Mouse (Mus musculus) ES-Bruce4 (cell line): ENCODE measurements around the gene Vps8. TPM values are rescaled to one million over a fixed set of nuclear protein-coding genes. Genes with fewer than 3 reads are reported as not detected.

Experiments used
- H3K27ac ChIP-seq: 2 replicates; pipeline ENCODE4 v1.5.1; 2012; ENCODE audit warnings: low read length, inconsistent platforms; ENCODE audit not compliant: insufficient read depth
- H3K27me3 ChIP-seq: 2 replicates; pipeline ENCODE4 v1.6.1; 2012; ENCODE audit warnings: mild to moderate bottlenecking, low read length, inconsistent platforms; ENCODE audit not compliant: control insufficient read depth, poor library complexity, insufficient read depth, severe bottlenecking
- H3K36me3 ChIP-seq: 2 replicates; pipeline ENCODE4 v1.6.1; 2012; ENCODE audit warnings: inconsistent platforms, mild to moderate bottlenecking, low read length, moderate library complexity; ENCODE audit not compliant: control insufficient read depth, poor library complexity, insufficient read depth, severe bottlenecking
- H3K4me1 ChIP-seq: one replicate; pipeline ENCODE4 v1.8.1; 2011; ENCODE audit warnings: low read length; ENCODE audit not compliant: control insufficient read depth, insufficient read depth
- H3K4me3 ChIP-seq: 2 replicates; pipeline ENCODE4 v1.5.1; 2011; ENCODE audit warnings: low read depth, mild to moderate bottlenecking, low read length
- H3K9ac ChIP-seq: 2 replicates; pipeline ENCODE4 v1.6.1; 2012; ENCODE audit warnings: low read depth, mild to moderate bottlenecking, inconsistent platforms; ENCODE audit not compliant: poor library complexity, severe bottlenecking
- H3K9me3 ChIP-seq: replicated peaks from 2 replicates; pipeline ENCODE4 v1.6.1; 2012; ENCODE audit warnings: mild to moderate bottlenecking, low read length, inconsistent platforms; ENCODE audit not compliant: control insufficient read depth, poor library complexity, insufficient read depth, severe bottlenecking
- CTCF ChIP-seq: IDR thresholded peaks from one replicate; pipeline ENCODE4 v1.8.1; 2011; ENCODE audit warnings: low read depth, low read length
- EP300 ChIP-seq: IDR thresholded peaks from 2 replicates; pipeline ENCODE4 v1.6.1; 2011; ENCODE audit warnings: low read depth, low read length; ENCODE audit not compliant: insufficient read depth
- POLR2A ChIP-seq: IDR thresholded peaks from one replicate; pipeline ENCODE4 v1.8.1; 2011; ENCODE audit warnings: low read length; ENCODE audit not compliant: insufficient read depth
- polyA plus RNA-seq: library from polyadenylated mRNA; stranded (reverse); fragments of >200 nt; gene quantifications from 2 replicates; pipeline ENCODE4 v1.2.4, GENCODE M21; 2011; ENCODE audit warnings: low read depth; ENCODE audit not compliant: missing spikeins, insufficient read depth, insufficient read length

The Vps8 gene
- polyA plus RNA-seq, 1 experiment, result 25.4 TPM

- no peaks in the 10 kb centered on the region for H3K9me3 ChIP-seq
- no peaks in the 10 kb centered on the region for H3K36me3 ChIP-seq
- TF ChIP-seq EP300 (no peak), CTCF (no peak), POLR2A (no peak)
- H3K9ac ChIP-seq, result no peak overlapping the region
- H3K4me3 ChIP-seq, result no peak overlapping the region
- no peaks in the 10 kb centered on the region for H3K27me3 ChIP-seq
- no peak overlapping the region for H3K27ac ChIP-seq
- no peaks in the 10 kb centered on the region for H3K4me1 ChIP-seq
Observed at GRCm38 (mm10) chr16:21498984-21499383, 76.1 kb downstream of the Vps8 start.

GRCm38 (mm10) chr16:21499656-21500055, 76.7 kb downstream of the Vps8 start:
- TF ChIP-seq POLR2A, result no peak
- no peak for TF ChIP-seq CTCF
- TF ChIP-seq EP300, result no peak
- H3K9ac ChIP-seq, result no peak overlapping the region
- no peak overlapping the region for H3K27ac ChIP-seq
- H3K4me1 ChIP-seq, result no peaks in the 10 kb centered on the region
- no peaks in the 10 kb centered on the region for H3K27me3 ChIP-seq
- H3K9me3 ChIP-seq, result no peaks in the 10 kb centered on the region
- H3K36me3 ChIP-seq, result no peaks in the 10 kb centered on the region
- no peak overlapping the region for H3K4me3 ChIP-seq

GRCm38 (mm10) chr16:21518833-21519232, 95.9 kb downstream of the Vps8 start:
- no peak overlapping the region for H3K27ac ChIP-seq
- no peaks in the 10 kb centered on the region for H3K9me3 ChIP-seq
- no peak overlapping the region for H3K4me3 ChIP-seq
- H3K4me1 ChIP-seq, result no peaks in the 10 kb centered on the region
- TF ChIP-seq POLR2A, result no peak
- no peak for TF ChIP-seq EP300
- TF ChIP-seq CTCF, result no peak
- H3K27me3 ChIP-seq, result no peaks in the 10 kb centered on the region
- no peaks in the 10 kb centered on the region for H3K36me3 ChIP-seq
- H3K9ac ChIP-seq, result no peak overlapping the region

- H3K27ac ChIP-seq, result no peak overlapping the region
- H3K9me3 ChIP-seq, result no peaks in the 10 kb centered on the region
- H3K36me3 ChIP-seq, result no peaks in the 10 kb centered on the region
- H3K27me3 ChIP-seq, result no peaks in the 10 kb centered on the region
- H3K4me3 ChIP-seq, result no peak overlapping the region
- TF ChIP-seq EP300 (no peak), POLR2A (no peak), CTCF (no peak)
- H3K9ac ChIP-seq, result no peak overlapping the region
- no peaks in the 10 kb centered on the region for H3K4me1 ChIP-seq
Observed at GRCm38 (mm10) chr16:21519785-21520184, 96.9 kb downstream of the Vps8 start.

- H3K27me3 ChIP-seq, result no peaks in the 10 kb centered on the region
- no peak overlapping the region for H3K4me3 ChIP-seq
- no peak overlapping the region for H3K27ac ChIP-seq
- no peaks in the 10 kb centered on the region for H3K9me3 ChIP-seq
- H3K4me1 ChIP-seq, result no peaks in the 10 kb centered on the region
- TF ChIP-seq CTCF (no peak), POLR2A (no peak), EP300 (no peak)
- no peak overlapping the region for H3K9ac ChIP-seq
- no peaks in the 10 kb centered on the region for H3K36me3 ChIP-seq
Observed at GRCm38 (mm10) chr16:21523738-21524137, 100.8 kb downstream of the Vps8 start.

- no peaks in the 10 kb centered on the region for H3K9me3 ChIP-seq
- H3K36me3 ChIP-seq, result no peaks in the 10 kb centered on the region
- H3K9ac ChIP-seq, result no peak overlapping the region
- H3K4me3 ChIP-seq, result no peak overlapping the region
- no peaks in the 10 kb centered on the region for H3K4me1 ChIP-seq
- H3K27ac ChIP-seq, result no peak overlapping the region
- no peaks in the 10 kb centered on the region for H3K27me3 ChIP-seq
- no peak for TF ChIP-seq EP300
- TF ChIP-seq POLR2A, result no peak
- TF ChIP-seq CTCF, result no peak
Observed at GRCm38 (mm10) chr16:21525376-21525775, 102.5 kb downstream of the Vps8 start.
